Mouse (Mus musculus) liver, adult 2 months (tissue): ENCODE measurements around the gene Sec24c. TPM values are rescaled to one million over a fixed set of nuclear protein-coding genes. Genes with fewer than 3 reads are reported as not detected.
A peak's percentile ranks its signal among the peaks of the same experiment; 100 is the strongest.

Source experiments
- DNase-seq: peaks from one replicate; pipeline ENCODE4 v3.0.0-alpha.2; 2011; ENCODE audit warnings: low read depth, low spot score; ENCODE audit errors: extremely low read depth
- H3K27ac ChIP-seq: fragments of 200-500 bp; replicated peaks from 2 replicates; pipeline ENCODE4 v1.5.1; 2012; ENCODE audit warnings: low read depth, mild to moderate bottlenecking, control low read depth, inconsistent platforms, low read length; ENCODE audit not compliant: insufficient read depth
- H3K27me3 ChIP-seq: fragments of 200-500 bp; 2 replicates; pipeline ENCODE4 v1.6.1; 2012; ENCODE audit warnings: mild to moderate bottlenecking, moderate library complexity, low read length, inconsistent platforms; ENCODE audit not compliant: control insufficient read depth, insufficient read depth
- H3K36me3 ChIP-seq: fragments of 200-500 bp; 2 replicates; pipeline ENCODE4 v1.6.1; 2012; ENCODE audit warnings: low read length, inconsistent platforms; ENCODE audit not compliant: control insufficient read depth, insufficient read depth
- H3K4me1 ChIP-seq: fragments of 200-500 bp; 2 replicates; pipeline ENCODE4 v1.6.1; 2011; ENCODE audit warnings: low read length; ENCODE audit not compliant: control insufficient read depth, insufficient read depth
- H3K4me3 ChIP-seq: fragments of 200-500 bp; 2 replicates; pipeline ENCODE4 v1.5.1; 2011; ENCODE audit warnings: low read depth, mild to moderate bottlenecking, control low read depth, low read length, moderate library complexity; ENCODE audit not compliant: insufficient read depth
- H3K79me2 ChIP-seq: fragments of 200-500 bp; 2 replicates; pipeline ENCODE4 v1.6.1; 2012; ENCODE audit warnings: inconsistent platforms, mild to moderate bottlenecking, low read length, moderate library complexity; ENCODE audit not compliant: control insufficient read depth, insufficient read depth
- H3K9ac ChIP-seq: fragments of 200-500 bp; 2 replicates; pipeline ENCODE4 v1.6.1; 2012; ENCODE audit warnings: low read depth, mild to moderate bottlenecking, control low read depth, inconsistent platforms, low read length
- CTCF ChIP-seq: fragments of 200-500 bp; IDR thresholded peaks from 2 replicates; pipeline ENCODE4 v1.5.1; 2011; ENCODE audit warnings: low read depth, low read length, control low read depth
- POLR2A ChIP-seq: fragments of 200-500 bp; IDR thresholded peaks from 2 replicates; pipeline ENCODE4 v1.6.1; 2011; ENCODE audit warnings: low read length, control low read depth; ENCODE audit not compliant: insufficient read depth; ENCODE audit errors: extremely low read depth
- WGBS: fragments of 180-500 bp; shearing (Covaris S2); methylation state at CpG from one replicate; pipeline ENCODE4 v1.1.7; 2018; 5-methylcytosine and 5-hydroxymethylcytosine counted together
- polyA plus RNA-seq: library from polyadenylated mRNA; depleted of rRNA; stranded (reverse); fragments of >200 nt; gene quantifications from 2 replicates; pipeline ENCODE4 v1.2.3, GENCODE M21; 2012; rRNA removed
- total RNA-seq: library from RNA; depleted of rRNA; stranded (reverse); fragments of >200 nt; gene quantifications from 2 replicates; pipeline ENCODE4 v1.2.3, GENCODE M21; 2014; rRNA removed

Sec24c gene
- total and polyA plus RNA-seq, 2 experiments: 52.7 to 183 TPM

- no peak for TF ChIP-seq CTCF
- TF ChIP-seq POLR2A: no peak
- Histone ChIP-seq H3K27ac (no peak overlapping the region), H3K4me3 (no peak overlapping the region), H3K36me3 (peaks cover 8% of the 10 kb centered on the region), H3K9ac (no peak overlapping the region), H3K79me2 (no peaks in the 10 kb centered on the region; the same call in 1 of the 2 replicates), H3K27me3 (no peaks in the 10 kb centered on the region), H3K4me1 (peaks cover 7% of the 10 kb centered on the region)
- 82% methylated on average over 13 of the region's 13 CpGs for WGBS
- no peak for DNase-seq
Measured at GRCm38 (mm10) chr14:20735892-20736390, 61.8 kb downstream of the Sec24c start.

GRCm38 (mm10) chr14:20737306-20737705, 63.2 kb downstream of the Sec24c start:
- Histone ChIP-seq H3K4me1 (peaks cover 6% of the 10 kb centered on the region), H3K79me2 (no peaks in the 10 kb centered on the region; the same call in 1 of the 2 replicates), H3K36me3 (no peaks in the 10 kb centered on the region), H3K27me3 (no peaks in the 10 kb centered on the region), H3K27ac (no peak overlapping the region), H3K9ac (no peak overlapping the region), H3K4me3 (no peak overlapping the region)
- 45% methylated on average over 14 of the region's 14 CpGs for WGBS
- peak; percentile 14 for DNase-seq
- no peak for TF ChIP-seq POLR2A
- peak; percentile 80 for TF ChIP-seq CTCF

GRCm38 (mm10) chr14:20738511-20738910, 64.4 kb downstream of the Sec24c start:
- no peak overlapping the region for H3K4me3 ChIP-seq
- no peak for TF ChIP-seq POLR2A
- TF ChIP-seq CTCF: no peak
- no peaks in the 10 kb centered on the region for H3K27me3 ChIP-seq
- H3K79me2 ChIP-seq: no peaks in the 10 kb centered on the region; the same call in 1 of the 2 replicates
- DNase-seq: no peak
- H3K36me3 ChIP-seq: 0 out of 2 replicates have a peak, but pooled peaks cover 2% of the 10 kb centered on the region
- no peak overlapping the region for H3K27ac ChIP-seq
- no peak overlapping the region for H3K9ac ChIP-seq
- H3K4me1 ChIP-seq: peaks cover 2% of the 10 kb centered on the region; the same call in 1 of the 2 replicates
- 79% methylated on average over 8 of the region's 8 CpGs for WGBS

- WGBS: 39% methylated on average over 9 of the region's 9 CpGs
- peak; percentile 69 for DNase-seq
- H3K36me3 ChIP-seq: 0 out of 2 replicates have a peak, but pooled peaks cover 2% of the 10 kb centered on the region
Measured at GRCm38 (mm10) chr14:20741301-20741700, 67.2 kb downstream of the Sec24c start.

GRCm38 (mm10) chr14:20743614-20744013, 69.5 kb downstream of the Sec24c start:
- Histone ChIP-seq H3K9ac (no peak overlapping the region), H3K4me3 (no peak overlapping the region), H3K79me2 (no peaks in the 10 kb centered on the region), H3K36me3 (0 out of 2 replicates have a peak, but pooled peaks cover 2% of the 10 kb centered on the region), H3K27ac (no peak overlapping the region), H3K4me1 (no peaks in the 10 kb centered on the region), H3K27me3 (no peaks in the 10 kb centered on the region)
- 82% methylated on average over 3 of the region's 3 CpGs for WGBS
- DNase-seq: no peak
- TF ChIP-seq CTCF (peak; percentile 33), POLR2A (no peak)

More at GRCm38 (mm10) chr14:20741301-20741700, 67.2 kb downstream of the Sec24c start:
- Histone ChIP-seq H3K79me2 (no peaks in the 10 kb centered on the region), H3K9ac (no peak overlapping the region), H3K4me1 (no peaks in the 10 kb centered on the region), H3K27ac (no peak overlapping the region), H3K4me3 (no peak overlapping the region), H3K27me3 (no peaks in the 10 kb centered on the region)
- TF ChIP-seq CTCF: no peak
- no peak for TF ChIP-seq POLR2A

Other genes with a start within 250 kb of the Sec24c start
- under 0.01 TPM in 1 of 2 replicates, not detected in the other for gene Cfap70, start 222.1 kb upstream of the Sec24c start, total RNA-seq
- not detected in 2 replicates for gene Cfap70, start 222.1 kb upstream of the Sec24c start, polyA plus RNA-seq
- 92.6 and 103 TPM in 2 replicates for gene Anxa7, start 194.2 kb upstream of the Sec24c start, total RNA-seq
- gene Anxa7, start 194.2 kb upstream of the Sec24c start, polyA plus RNA-seq: 42.8 and 59.6 TPM in 2 replicates
- 0.18 and 0.20 TPM in 2 replicates for gene Mss51, start 177.4 kb upstream of the Sec24c start, total RNA-seq
- gene Mss51, start 177.4 kb upstream of the Sec24c start, polyA plus RNA-seq: 0.10 and 0.16 TPM in 2 replicates
- 23.0 and 24.8 TPM in 2 replicates for gene Ppp3cb, start 127.7 kb upstream of the Sec24c start, total RNA-seq
- 4.4 and 4.5 TPM in 2 replicates for gene Ppp3cb, start 127.7 kb upstream of the Sec24c start, polyA plus RNA-seq
- gene Usp54, start 33.2 kb upstream of the Sec24c start, total RNA-seq: 2.9 and 3.0 TPM in 2 replicates
- 1.0 and 1.3 TPM in 2 replicates for gene Usp54, start 33.2 kb upstream of the Sec24c start, polyA plus RNA-seq
- 0.46 TPM in 1 of 2 replicates, not detected in the other for gene Myoz1, start 17.8 kb upstream of the Sec24c start, total RNA-seq
- gene Myoz1, start 17.8 kb upstream of the Sec24c start, polyA plus RNA-seq: not detected in 2 replicates
- gene Synpo2l, start 6.0 kb upstream of the Sec24c start, total RNA-seq: 0.09 TPM in 1 of 2 replicates, not detected in the other
- gene Synpo2l, start 6.0 kb upstream of the Sec24c start, polyA plus RNA-seq: 0.10 TPM in 1 of 2 replicates, not detected in the other
- gene Fut11, start 20.7 kb downstream of the Sec24c start, total RNA-seq: 3.3 and 3.7 TPM in 2 replicates
- 2.5 and 3.8 TPM in 2 replicates for gene Fut11, start 20.7 kb downstream of the Sec24c start, polyA plus RNA-seq
- 92.7 and 112 TPM in 2 replicates for gene Chchd1, start 28.7 kb downstream of the Sec24c start, total RNA-seq
- gene Chchd1, start 28.7 kb downstream of the Sec24c start, polyA plus RNA-seq: 23.8 and 31.0 TPM in 2 replicates
- gene Zswim8, start 33.2 kb downstream of the Sec24c start, total RNA-seq: 11.4 and 19.6 TPM in 2 replicates
- gene Zswim8, start 33.2 kb downstream of the Sec24c start, polyA plus RNA-seq: 58.6 and 95.0 TPM in 2 replicates
- gene Ndst2, start 60.3 kb downstream of the Sec24c start, total RNA-seq: 10.8 and 13.2 TPM in 2 replicates
- 22.8 and 33.2 TPM in 2 replicates for gene Ndst2, start 60.3 kb downstream of the Sec24c start, polyA plus RNA-seq
- gene Camk2g, start 119.8 kb downstream of the Sec24c start, total RNA-seq: 7.9 and 9.9 TPM in 2 replicates
- 5.0 and 7.9 TPM in 2 replicates for gene Camk2g, start 119.8 kb downstream of the Sec24c start, polyA plus RNA-seq
- 1.2 and 2.1 TPM in 2 replicates for gene Plau, start 162.4 kb downstream of the Sec24c start, total RNA-seq
- 0.19 and 0.57 TPM in 2 replicates for gene Plau, start 162.4 kb downstream of the Sec24c start, polyA plus RNA-seq